Mouse (Mus musculus): ENCODE data around the gene Aicda. TPM values are rescaled to one million over a fixed set of nuclear protein-coding genes. Genes with fewer than 3 reads are reported as not detected.

Gene Aicda
- polyA plus RNA-seq, 1 experiment from 2014 or later: 0.24 TPM

GRCm38 (mm10) chr6:122606661-122607060 is 53.1 kb downstream of the Aicda start:
- Histone ChIP-seq H3K9me3 (ENCODE audit: control insufficient read depth, low read length) (no peaks in the 10 kb centered on the region), H3K27ac (replicated peaks; ENCODE audit: low read depth, low read length) (no peak overlapping the region), H3K27me3 (ENCODE audit: control insufficient read depth, insufficient read depth, low read length) (no peaks in the 10 kb centered on the region), H3K36me3 (ENCODE audit: control insufficient read depth, insufficient read depth, low read length) (no peaks in the 10 kb centered on the region), H3K9ac (ENCODE audit: low read length) (no peak overlapping the region), H3K4me2 (ENCODE audit: low read depth, severe bottlenecking) (no peak overlapping the region), H3K4me3 (ENCODE audit: low read depth, low read length) (no peak overlapping the region), H3K4me1 (ENCODE audit: control insufficient read depth, insufficient read depth, low read length) (no peaks in the 10 kb centered on the region)
- WGBS: 95% methylated on average over 11 of the region's 11 CpGs
- ATAC-seq (ENCODE audit: insufficient number of reproducible peaks, low FRiP score, low TSS enrichment, low read depth) (no peak), DNase-seq (ENCODE audit: low spot score) (no peak)

- no peaks in the 10 kb centered on the region for H3K27me3 ChIP-seq (ENCODE audit: control insufficient read depth, insufficient read depth, low read length)
- 90% methylated on average over 12 of the region's 12 CpGs for WGBS
- H3K4me1 ChIP-seq (ENCODE audit: control insufficient read depth, insufficient read depth, low read length): no peaks in the 10 kb centered on the region
- DNase-seq (ENCODE audit: low spot score): no peak
- no peaks in the 10 kb centered on the region for H3K36me3 ChIP-seq (ENCODE audit: control insufficient read depth, insufficient read depth, low read length)
- no peak for ATAC-seq (ENCODE audit: insufficient number of reproducible peaks, low FRiP score, low TSS enrichment, low read depth)
- no peaks in the 10 kb centered on the region for H3K9me3 ChIP-seq (ENCODE audit: control insufficient read depth, low read length)
- no peak overlapping the region for H3K27ac ChIP-seq (replicated peaks; ENCODE audit: low read depth, low read length)
- no peak overlapping the region for H3K9ac ChIP-seq (ENCODE audit: low read length)
- no peak overlapping the region for H3K4me2 ChIP-seq (ENCODE audit: low read depth, severe bottlenecking)
- no peak overlapping the region for H3K4me3 ChIP-seq (ENCODE audit: low read depth, low read length)
Observed at GRCm38 (mm10) chr6:122607700-122608099, 54.1 kb downstream of the Aicda start.

GRCm38 (mm10) chr6:122608434-122609376 is 55.1 kb downstream of the Aicda start:
- Histone ChIP-seq H3K4me3 (ENCODE audit: low read depth, low read length) (no peak overlapping the region), H3K9me3 (ENCODE audit: control insufficient read depth, low read length) (no peaks in the 10 kb centered on the region), H3K4me1 (ENCODE audit: control insufficient read depth, insufficient read depth, low read length) (no peaks in the 10 kb centered on the region), H3K36me3 (ENCODE audit: control insufficient read depth, insufficient read depth, low read length) (no peaks in the 10 kb centered on the region), H3K27ac (replicated peaks; ENCODE audit: low read depth, low read length) (no peak overlapping the region), H3K4me2 (ENCODE audit: low read depth, severe bottlenecking) (no peak overlapping the region), H3K9ac (ENCODE audit: low read length) (no peak overlapping the region), H3K27me3 (ENCODE audit: control insufficient read depth, insufficient read depth, low read length) (no peaks in the 10 kb centered on the region)
- no peak for DNase-seq (ENCODE audit: low spot score)
- no peak for ATAC-seq (ENCODE audit: insufficient number of reproducible peaks, low FRiP score, low TSS enrichment, low read depth)
- WGBS: 78% methylated on average over 10 of the region's 10 CpGs

- DNase-seq (ENCODE audit: low spot score) (no peak), ATAC-seq (ENCODE audit: insufficient number of reproducible peaks, low FRiP score, low TSS enrichment, low read depth) (no peak)
- Histone ChIP-seq H3K36me3 (ENCODE audit: control insufficient read depth, insufficient read depth, low read length) (no peaks in the 10 kb centered on the region), H3K27ac (replicated peaks; ENCODE audit: low read depth, low read length) (no peak overlapping the region), H3K27me3 (ENCODE audit: control insufficient read depth, insufficient read depth, low read length) (no peaks in the 10 kb centered on the region), H3K9ac (ENCODE audit: low read length) (no peak overlapping the region), H3K9me3 (ENCODE audit: control insufficient read depth, low read length) (no peaks in the 10 kb centered on the region), H3K4me1 (ENCODE audit: control insufficient read depth, insufficient read depth, low read length) (no peaks in the 10 kb centered on the region), H3K4me2 (ENCODE audit: low read depth, severe bottlenecking) (no peak overlapping the region), H3K4me3 (ENCODE audit: low read depth, low read length) (no peak overlapping the region)
- 71% methylated on average over 9 of the region's 9 CpGs for WGBS
Observed at GRCm38 (mm10) chr6:122609377-122609728, 55.8 kb downstream of the Aicda start.

- ATAC-seq (ENCODE audit: insufficient number of reproducible peaks, low FRiP score, low TSS enrichment, low read depth) (no peak), DNase-seq (ENCODE audit: low spot score) (no peak)
- 45% methylated on average over 14 of the region's 14 CpGs for WGBS
- Histone ChIP-seq H3K4me3 (ENCODE audit: low read depth, low read length) (no peak within 1 kb of the TSS), H3K4me1 (ENCODE audit: control insufficient read depth, insufficient read depth, low read length) (no peaks in the 10 kb centered on the region), H3K27ac (replicated peaks; ENCODE audit: low read depth, low read length) (no peak within 1 kb of the TSS), H3K27me3 (ENCODE audit: control insufficient read depth, insufficient read depth, low read length) (no peaks in the 10 kb centered on the region), H3K9me3 (ENCODE audit: control insufficient read depth, low read length) (no peaks in the 10 kb centered on the region; the same call in 1 of the 2 replicates), H3K36me3 (ENCODE audit: control insufficient read depth, insufficient read depth, low read length) (no peaks in the 10 kb centered on the region), H3K9ac (ENCODE audit: low read length) (no peak within 1 kb of the TSS), H3K4me2 (ENCODE audit: low read depth, severe bottlenecking) (no peak within 1 kb of the TSS)
Observed at GRCm38 (mm10) chr6:122609771-122610170, 56.2 kb downstream of the Aicda start, which contains the start of gene Gdf3. TSS of gene Gdf3 (minus strand) at chr6:122610087.

- DNase-seq (ENCODE audit: low spot score) (no peak), ATAC-seq (ENCODE audit: insufficient number of reproducible peaks, low FRiP score, low TSS enrichment, low read depth) (no peak)
- no peak overlapping the region for H3K9ac ChIP-seq (ENCODE audit: low read length)
- no peaks in the 10 kb centered on the region for H3K4me1 ChIP-seq (ENCODE audit: control insufficient read depth, insufficient read depth, low read length)
- H3K36me3 ChIP-seq (ENCODE audit: control insufficient read depth, insufficient read depth, low read length): no peaks in the 10 kb centered on the region
- H3K27ac ChIP-seq (replicated peaks; ENCODE audit: low read depth, low read length): no peak overlapping the region
- H3K9me3 ChIP-seq (ENCODE audit: control insufficient read depth, low read length): no peaks in the 10 kb centered on the region; the same call in 1 of the 2 replicates
- 84% methylated on average over 4 of the region's 4 CpGs for WGBS
- no peak overlapping the region for H3K4me3 ChIP-seq (ENCODE audit: low read depth, low read length)
- no peaks in the 10 kb centered on the region for H3K27me3 ChIP-seq (ENCODE audit: control insufficient read depth, insufficient read depth, low read length)
- no peak overlapping the region for H3K4me2 ChIP-seq (ENCODE audit: low read depth, severe bottlenecking)
Observed at GRCm38 (mm10) chr6:122612426-122612825, 58.8 kb downstream of the Aicda start.

Other genes starting within 250 kb of the Aicda start
- gene M6pr, start 245.1 kb upstream of the Aicda start, polyA plus RNA-seq (2014; fragmentation: Nextera tagmentation; extraction: Ambion mirVana): 82.0 and 85.4 TPM in 2 replicates
- gene Phc1, start 213.2 kb upstream of the Aicda start, polyA plus RNA-seq (2014; fragmentation: Nextera tagmentation; extraction: Ambion mirVana): 36.9 and 37.2 TPM in 2 replicates
- gene Rimklb, start 55.0 kb upstream of the Aicda start, polyA plus RNA-seq (2014; fragmentation: Nextera tagmentation; extraction: Ambion mirVana): 50.7 and 56.2 TPM in 2 replicates
- 0.33 and 0.44 TPM in 2 replicates for gene Mfap5, start 48.0 kb upstream of the Aicda start, polyA plus RNA-seq (2014; fragmentation: Nextera tagmentation; extraction: Ambion mirVana)
- gene Apobec1, start 48.6 kb downstream of the Aicda start, polyA plus RNA-seq (2014; fragmentation: Nextera tagmentation; extraction: Ambion mirVana): 0.79 and 1.7 TPM in 2 replicates
- gene Gdf3, start 56.3 kb downstream of the Aicda start, polyA plus RNA-seq (2014; fragmentation: Nextera tagmentation; extraction: Ambion mirVana): 0.07 and 0.14 TPM in 2 replicates
- gene Dppa3, start 72.6 kb downstream of the Aicda start, polyA plus RNA-seq (2014; fragmentation: Nextera tagmentation; extraction: Ambion mirVana): not detected in 2 replicates
- 0.07 and 0.09 TPM in 2 replicates for gene Nanog, start 153.7 kb downstream of the Aicda start, polyA plus RNA-seq (2014; fragmentation: Nextera tagmentation; extraction: Ambion mirVana)
- 72.9 and 74.1 TPM in 2 replicates for gene Slc2a3, start 247.8 kb downstream of the Aicda start, polyA plus RNA-seq (2014; fragmentation: Nextera tagmentation; extraction: Ambion mirVana)